Mouse (Mus musculus): ENCODE measurements around the gene Zbtb20.

GRCm38 (mm10) chr16:43333265-43333664, 457.6 kb downstream of the Zbtb20 start:
- no peak for TF ChIP-seq CTCF (IDR thresholded peaks at IDR 0.05; ENCODE audit: low read depth, low read length)
- TF ChIP-seq POLR2A (IDR thresholded peaks at IDR 0.05; ENCODE audit: borderline replicate concordance, low read depth, low read length), result no peak

Measured in bone marrow macrophage, adult 2 months (primary cell).